Mouse (Mus musculus) limb, embryonic 15.5 days (tissue): ENCODE measurements around the gene Enkd1. TPM values are rescaled to one million over a fixed set of nuclear protein-coding genes. Genes with fewer than 3 reads are reported as not detected.

Experiments
- polyA plus RNA-seq: library from polyadenylated mRNA; unstranded; fragments of >200 nt; fragmentation: Nextera tagmentation; extraction: Ambion mirVana; gene quantifications from 2 replicates; pipeline ENCODE4 v1.2.1, GENCODE M21; 2015

Gene Enkd1
- polyA plus RNA-seq, 1 experiment from 2014 or later, result 21.7 TPM

Other genes with a start within 250 kb of the Enkd1 start
- 160 and 305 TPM in 2 replicates for gene Tppp3, start 236.7 kb downstream of the Enkd1 start, polyA plus RNA-seq
- 40.0 and 42.2 TPM in 2 replicates for gene Zdhhc1, start 211.3 kb downstream of the Enkd1 start, polyA plus RNA-seq
- gene Hsd11b2, start 189.5 kb downstream of the Enkd1 start, polyA plus RNA-seq, result 1.2 and 1.9 TPM in 2 replicates
- gene Atp6v0d1, start 142.2 kb downstream of the Enkd1 start, polyA plus RNA-seq, result 97.4 and 103 TPM in 2 replicates
- 20.9 and 24.6 TPM in 2 replicates for gene Ripor1, start 103.0 kb downstream of the Enkd1 start, polyA plus RNA-seq
- gene Ctcf, start 71.6 kb downstream of the Enkd1 start, polyA plus RNA-seq, result 93.8 and 108 TPM in 2 replicates
- 1.8 and 2.4 TPM in 2 replicates for gene Agrp, start 70.8 kb downstream of the Enkd1 start, polyA plus RNA-seq
- gene Carmil2, start 21.9 kb downstream of the Enkd1 start, polyA plus RNA-seq, result 0.47 and 0.58 TPM in 2 replicates
- gene Acd, start 7.1 kb downstream of the Enkd1 start, polyA plus RNA-seq, result 62.6 and 63.2 TPM in 2 replicates
- gene Pard6a, start 7.1 kb downstream of the Enkd1 start, polyA plus RNA-seq, result 15.2 and 17.5 TPM in 2 replicates
- gene 4933405L10Rik, start 555 bp downstream of the Enkd1 start, polyA plus RNA-seq, result 0.12 TPM in 1 of 2 replicates, not detected in the other
- 20.1 and 22.1 TPM in 2 replicates for gene Gfod2, start 50.5 kb upstream of the Enkd1 start, polyA plus RNA-seq
- gene Ranbp10, start 119.1 kb upstream of the Enkd1 start, polyA plus RNA-seq, result 11.1 and 11.7 TPM in 2 replicates
- gene Tsnaxip1, start 119.5 kb upstream of the Enkd1 start, polyA plus RNA-seq, result 0.28 and 0.47 TPM in 2 replicates
- gene Cenpt, start 145.1 kb upstream of the Enkd1 start, polyA plus RNA-seq, result 42.3 and 44.7 TPM in 2 replicates
- 71.2 and 73.0 TPM in 2 replicates for gene Thap11, start 146.9 kb upstream of the Enkd1 start, polyA plus RNA-seq
- 195 and 202 TPM in 2 replicates for gene Nutf2, start 152.4 kb upstream of the Enkd1 start, polyA plus RNA-seq
- 47.3 and 49.5 TPM in 2 replicates for gene Edc4, start 172.7 kb upstream of the Enkd1 start, polyA plus RNA-seq
- 0.26 and 0.41 TPM in 2 replicates for gene Nrn1l, start 185.4 kb upstream of the Enkd1 start, polyA plus RNA-seq
- 36.1 and 38.6 TPM in 2 replicates for gene Pskh1, start 192.2 kb upstream of the Enkd1 start, polyA plus RNA-seq
- 0.96 and 1.1 TPM in 2 replicates for gene Ctrl, start 225.7 kb upstream of the Enkd1 start, polyA plus RNA-seq
- gene Psmb10, start 230.2 kb upstream of the Enkd1 start, polyA plus RNA-seq, result 30.0 and 30.7 TPM in 2 replicates
- gene Lcat, start 235.2 kb upstream of the Enkd1 start, polyA plus RNA-seq, result 3.1 and 3.2 TPM in 2 replicates